11 mouse cellular contexts compared by ENCODE assay signal in the genomic region with DNA sequence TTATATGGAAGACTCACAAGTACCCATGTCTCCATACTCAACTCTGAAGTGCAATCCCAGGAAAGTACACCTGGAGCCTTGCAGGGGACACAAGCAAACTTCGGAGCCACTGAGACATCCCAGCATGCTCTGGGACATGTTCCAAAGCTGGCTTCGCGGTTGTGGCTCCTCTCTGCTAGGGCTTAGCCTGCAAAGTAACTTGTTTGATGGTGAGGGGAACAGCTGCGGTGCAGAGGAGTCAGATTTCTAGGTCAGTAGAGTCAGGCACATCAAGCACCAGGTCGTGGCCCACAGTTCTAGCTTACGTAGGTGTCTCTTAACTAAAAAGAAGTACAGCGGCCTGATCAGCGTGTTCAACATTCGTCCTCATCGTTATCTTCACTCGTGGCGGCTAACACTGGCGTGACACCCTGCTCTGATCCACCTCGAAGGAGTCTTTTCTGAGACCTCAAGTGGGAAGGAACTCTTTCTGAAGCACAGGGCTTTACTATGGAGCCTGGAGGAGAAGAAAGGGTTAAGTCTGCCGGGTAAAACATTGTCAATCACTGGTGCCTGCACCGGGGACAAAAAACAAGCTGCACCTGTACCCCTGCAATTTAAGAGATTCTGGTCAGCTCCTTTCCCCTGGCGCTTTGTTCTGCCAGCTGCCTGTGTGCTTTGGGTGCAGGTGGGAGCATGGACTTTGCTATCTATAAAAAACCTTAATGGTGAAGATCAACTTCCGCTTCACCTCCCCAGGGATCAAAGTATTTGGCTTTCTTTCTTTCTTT.
DNase-seq lines count a peak whose midpoint lies in the region; ATAC-seq and TF ChIP-seq lines count a peak whose summit lies in the region.
"Had no signal": no experiment of that assay in that cellular context is flagged by ENCODE, and none has a peak within 500 bp of the region (broad histone marks: within the 10 kb centered on the region; RNA-seq: fewer than 3 reads in every experiment).

No protein-coding gene starts in this region.

- no peak overlapping the region for H3K9ac ChIP-seq in limb, embryonic 12.5 days (replicated peaks)
- H3K9ac ChIP-seq: lung, embryonic 15.5 days had no signal

- no peak for TF ChIP-seq CTCF in kidney, adult 2 months (conservative IDR thresholded peaks at IDR 0.05; ENCODE audit: insufficient read depth, insufficient read length, low read depth, low read length)
- no peak for TF ChIP-seq CTCF in E14TG2a.4 (conservative IDR thresholded peaks at IDR 0.05; ENCODE audit: low read length)

- no peaks in the 10 kb centered on the region for H3K9me3 ChIP-seq in E14TG2a.4 (ENCODE audit: low read length)
- no peaks in the 10 kb centered on the region for H3K9me3 ChIP-seq in limb, embryonic 12.5 days
- H3K9me3 ChIP-seq: lung, embryonic 15.5 days had no signal

- H3K4me3 ChIP-seq in kidney, adult 2 months (ENCODE audit: insufficient read depth, low read depth, low read length), result no peak overlapping the region
- H3K4me3 ChIP-seq in E14TG2a.4 (replicated peaks; ENCODE audit: low read length), result peak overlapping the region; percentile 20
- H3K4me3 ChIP-seq in limb, embryonic 12.5 days (replicated peaks), result no peak overlapping the region
- H3K4me3 ChIP-seq: lung, embryonic 15.5 days had no signal

- peak; percentile 5 for DNase-seq in kidney, adult 2 months
- no peak for DNase-seq in kidney, postnatal 36 days
- DNase-seq in thymus, postnatal 10 days (ENCODE audit: low spot score in 2 of 2), result peak; percentile 82 to 90
- no peak for DNase-seq in frontal cortex, postnatal 36 days (ENCODE audit: low spot score in 2 of 2)
- no peak for DNase-seq in testis, postnatal 14 days (ENCODE audit: low spot score)
- DNase-seq in urinary bladder, adult 2 months (ENCODE audit: low spot score), result no peak
- DNase-seq: cerebellum, adult 18-20 months had no signal

- H3K4me2 ChIP-seq in limb, embryonic 12.5 days, result 0 out of 2 replicates have a peak overlapping the region, but pooled peaks have one; percentile 10
- H3K4me2 ChIP-seq: lung, embryonic 15.5 days had no signal

- no peak overlapping the region for H3K27ac ChIP-seq in kidney, adult 2 months (ENCODE audit: insufficient read depth, low read depth, low read length)
- no peak overlapping the region for H3K27ac ChIP-seq in limb, embryonic 12.5 days
- H3K27ac ChIP-seq: lung, embryonic 15.5 days had no signal

- H3K36me3 ChIP-seq in kidney, adult 2 months (ENCODE audit: control insufficient read depth, insufficient read depth, low read length), result no peaks in the 10 kb centered on the region
- H3K36me3 ChIP-seq in E14TG2a.4 (ENCODE audit: insufficient read depth, low read length), result no peaks in the 10 kb centered on the region
- no peaks in the 10 kb centered on the region for H3K36me3 ChIP-seq in limb, embryonic 12.5 days
- H3K36me3 ChIP-seq: lung, embryonic 15.5 days had no signal

- no peaks in the 10 kb centered on the region for H3K27me3 ChIP-seq in kidney, adult 2 months (replicated peaks; ENCODE audit: control insufficient read depth, insufficient read depth, low read length)
- H3K27me3 ChIP-seq in E14TG2a.4 (ENCODE audit: insufficient read depth, low read length), result peaks cover 30% of the 10 kb centered on the region
- no peaks in the 10 kb centered on the region for H3K27me3 ChIP-seq in limb, embryonic 12.5 days
- H3K27me3 ChIP-seq: lung, embryonic 15.5 days had no signal

- no peak for ATAC-seq in limb, embryonic 12.5 days (ENCODE audit: insufficient number of reproducible peaks, insufficient read depth, low FRiP score, low TSS enrichment, low read depth)
- ATAC-seq: activated CD4-positive, CD25-positive, alpha-beta regulatory T cell, adult 4 months had no signal

- 42% methylated on average over 18 of the region's 18 CpGs for WGBS in kidney, adult 2 months
- 40% methylated on average over 18 of the region's 18 CpGs for WGBS in limb, embryonic 12.5 days

- H3K4me1 ChIP-seq in kidney, adult 2 months (ENCODE audit: control insufficient read depth, insufficient read depth, low read length), result no peaks in the 10 kb centered on the region
- H3K4me1 ChIP-seq in E14TG2a.4 (replicated peaks; ENCODE audit: low read depth, low read length), result peaks cover 82% of the 10 kb centered on the region
- H3K4me1 ChIP-seq in limb, embryonic 12.5 days (replicated peaks), result peaks cover 18% of the 10 kb centered on the region
- H3K4me1 ChIP-seq: lung, embryonic 15.5 days had no signal

- no peak for TF ChIP-seq POLR2A in kidney, adult 2 months (IDR thresholded peaks at IDR 0.05; ENCODE audit: low read depth, low read length)

Comparison
In these comparisons a context has a peak if more than half of its experiments do, and no peak if none do; other contexts are left out.
1. DNase-seq: peak in kidney, adult 2 months (single experiment) and thymus, postnatal 10 days (2 of 2); none in kidney, postnatal 36 days (0 of 2), frontal cortex, postnatal 36 days (0 of 2), testis, postnatal 14 days (single experiment) and urinary bladder, adult 2 months (single experiment).